Mouse (Mus musculus) heart, postnatal 0 days (tissue): ENCODE results near the gene Cpm.

ENCODE experiments used
- CTCF ChIP-seq: IDR thresholded peaks from 2 replicates; pipeline ENCODE4 v1.5.1; 2016; ENCODE audit warnings: antibody characterized with exemption, control low read depth, low read depth
- EP300 ChIP-seq: IDR thresholded peaks from 2 replicates; pipeline ENCODE4 v1.6.1; 2016; ENCODE audit warnings: antibody characterized with exemption, low read depth

DNA sequence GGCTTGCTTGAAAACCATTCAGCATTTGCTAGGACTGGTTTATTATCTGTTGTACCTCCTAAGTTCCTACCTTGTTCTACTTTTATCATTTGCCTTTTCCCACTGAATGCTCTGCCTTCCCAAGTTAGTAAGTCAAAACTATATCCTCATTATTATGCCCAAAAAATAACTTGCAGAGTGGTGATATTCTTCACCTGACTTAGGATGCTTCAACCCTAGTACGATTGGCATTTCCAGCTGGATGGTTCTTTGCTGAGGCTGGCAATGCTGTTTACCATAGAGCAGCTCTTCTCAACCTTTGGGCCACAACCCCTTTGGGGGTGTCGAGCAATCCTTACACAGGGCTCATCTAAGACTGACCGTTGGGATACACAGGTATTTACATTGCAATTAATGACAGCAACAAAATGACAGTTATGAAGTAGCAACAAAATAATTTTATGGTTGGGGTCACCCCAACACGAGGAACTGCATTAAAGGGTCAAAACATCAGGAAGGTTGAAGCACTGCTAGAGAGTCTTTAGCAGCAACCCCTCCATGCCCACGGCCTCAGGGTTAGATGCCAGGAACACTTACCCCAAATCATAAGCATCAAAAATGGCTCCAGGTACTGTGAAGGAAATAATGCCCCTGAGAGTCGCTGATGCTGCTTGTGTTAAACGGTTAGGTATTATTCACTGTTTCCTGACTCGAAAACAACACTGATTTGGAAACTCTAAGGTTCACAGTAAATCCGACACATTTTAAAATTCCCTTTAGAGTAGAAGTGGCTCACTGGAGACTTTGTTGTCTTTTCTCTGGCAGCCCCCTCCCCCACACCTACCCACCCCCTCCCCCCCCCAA lies 4.4 kb upstream of the Cpm start:
- no peak for TF ChIP-seq EP300
- TF ChIP-seq CTCF = no peak
